Mouse (Mus musculus) embryo, embryonic 11.5 days (tissue): Measurements from ENCODE around the gene Anpep.

Experiments
- DNase-seq: peaks from one replicate; pipeline ENCODE4 v3.0.0-alpha.2; 2012; ENCODE audit warnings: low read depth, low spot score

Anpep gene

DNA sequence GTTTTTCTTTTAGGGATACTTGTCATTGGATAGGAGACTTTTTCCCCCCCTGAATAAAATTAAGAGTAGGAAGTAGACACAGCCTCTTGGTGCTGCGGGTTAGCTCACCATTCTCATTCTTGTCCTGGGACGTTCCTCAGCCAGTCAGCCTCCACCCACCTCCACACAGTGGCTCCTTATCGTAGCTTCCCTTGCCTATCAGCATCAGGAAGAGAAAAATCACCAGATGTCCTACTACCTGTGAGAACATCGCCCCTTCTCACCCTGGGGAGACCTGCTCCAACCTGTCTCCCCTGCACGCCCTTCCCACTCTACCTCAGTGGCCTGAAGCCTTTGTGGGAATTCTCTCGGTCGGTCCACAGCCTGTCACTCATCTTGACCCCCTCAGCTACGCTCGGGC is at the start of gene Anpep:
Gene Anpep (minus strand): TSS at position 249 of the 400 bp plus-strand sequence.
- DNase-seq: no peak

DNA sequence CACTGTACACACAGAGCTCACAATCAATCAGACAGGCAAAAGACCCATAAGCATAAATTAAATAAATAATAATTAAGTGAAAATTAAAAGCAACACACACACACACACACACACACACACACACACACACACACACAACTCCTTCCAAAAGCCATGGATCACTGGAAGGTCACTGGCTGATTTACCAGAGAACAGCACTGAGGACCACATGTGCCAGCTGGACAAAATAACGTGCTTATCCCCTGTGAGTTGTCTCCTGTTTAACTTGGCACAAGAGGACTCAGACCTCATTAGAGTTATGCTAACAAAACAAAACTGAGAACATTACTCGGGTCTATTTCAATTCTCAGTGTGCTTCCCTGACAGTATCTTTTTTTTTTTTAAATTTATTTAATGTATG is 46.5 kb upstream of the Anpep start:
- no peak for DNase-seq

DNA sequence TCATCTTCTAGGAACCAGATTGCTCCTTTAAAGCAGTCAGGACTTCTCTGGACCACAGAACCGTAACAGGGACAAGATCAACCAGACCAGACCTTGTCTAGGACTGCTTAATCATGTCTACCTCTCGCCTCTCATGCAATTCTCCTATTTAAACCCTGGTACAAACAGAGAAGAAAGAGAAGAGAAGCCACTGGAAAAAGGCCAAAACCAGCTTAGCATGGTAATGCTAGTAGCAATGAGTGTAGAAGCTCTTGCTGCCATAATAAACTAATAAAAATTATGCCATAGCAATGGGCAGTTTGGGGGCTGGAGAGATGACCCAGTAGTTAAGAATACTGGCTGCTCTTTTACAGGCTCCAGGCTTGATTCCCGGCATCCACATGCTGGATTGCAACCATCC is 46.1 kb upstream of the Anpep start:
- no peak for DNase-seq

DNA sequence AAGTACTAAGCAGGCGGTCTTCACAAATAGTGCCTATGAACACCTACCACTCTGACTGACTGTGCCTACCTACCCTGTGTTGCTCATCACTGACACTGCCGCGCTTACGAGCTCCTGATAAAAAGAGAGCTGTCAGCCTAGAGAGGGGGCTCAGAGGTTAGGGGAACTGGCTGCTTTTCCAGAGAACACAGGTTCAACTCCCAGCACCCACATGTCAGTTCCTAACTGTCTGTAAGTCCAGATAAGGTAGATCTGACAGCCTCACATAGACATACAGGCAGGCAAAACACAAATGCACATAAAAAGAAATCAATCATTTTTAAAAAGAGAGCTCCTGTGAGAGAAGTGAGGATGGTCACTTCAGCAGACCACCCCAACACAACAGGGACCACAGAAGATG is 44.3 kb upstream of the Anpep start:
- no peak for DNase-seq

DNA sequence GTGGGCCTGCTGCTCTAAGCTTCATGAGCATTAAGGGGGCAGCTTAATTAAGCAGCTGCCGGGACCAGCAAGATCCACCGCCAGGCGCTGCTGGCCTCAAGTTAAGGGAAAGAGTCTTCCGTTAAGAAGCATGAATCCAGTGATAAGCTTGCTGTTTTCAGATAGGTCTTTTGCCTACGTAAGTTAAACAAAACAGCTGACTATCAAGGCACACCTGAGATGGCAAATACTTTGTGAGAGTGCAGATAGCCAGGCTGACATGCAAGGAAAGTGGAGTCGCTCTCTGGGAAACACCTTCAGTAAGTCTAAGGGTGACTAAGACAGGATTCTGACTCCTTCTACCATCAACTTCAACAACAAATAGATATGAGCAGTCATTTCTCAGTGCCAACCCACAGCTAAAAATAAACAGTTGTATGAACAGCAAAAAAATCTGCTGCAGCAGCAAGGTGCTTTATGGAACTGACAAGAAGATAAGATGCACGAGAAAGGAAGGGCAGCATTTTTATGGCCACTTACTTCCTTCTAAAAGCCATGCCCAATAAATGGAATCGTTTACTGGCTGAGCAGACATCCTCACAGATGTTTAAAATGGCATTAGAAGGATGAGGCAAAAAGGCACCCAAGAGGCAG is 42.4 kb upstream of the Anpep start:
- DNase-seq: no peak

DNA sequence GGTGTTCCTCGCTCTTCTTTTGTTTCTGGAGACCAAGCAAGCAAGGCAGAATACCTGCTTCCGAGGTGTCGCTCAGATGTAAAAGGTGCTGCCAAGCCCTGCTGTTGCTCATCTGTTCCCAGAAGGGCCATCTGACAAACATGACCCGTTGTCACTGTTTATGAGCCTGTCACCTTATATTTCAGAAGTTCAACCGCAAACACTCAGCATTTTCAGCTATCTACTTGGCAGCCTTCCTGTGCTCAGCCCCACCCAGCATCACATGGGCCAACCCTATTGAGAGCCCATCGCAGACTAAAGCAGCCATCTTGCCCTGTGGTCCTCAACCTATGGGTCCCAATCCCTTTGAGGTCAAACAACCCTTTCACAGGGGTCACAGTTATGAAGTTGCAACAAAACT is 39.9 kb upstream of the Anpep start:
- DNase-seq: no peak

DNA sequence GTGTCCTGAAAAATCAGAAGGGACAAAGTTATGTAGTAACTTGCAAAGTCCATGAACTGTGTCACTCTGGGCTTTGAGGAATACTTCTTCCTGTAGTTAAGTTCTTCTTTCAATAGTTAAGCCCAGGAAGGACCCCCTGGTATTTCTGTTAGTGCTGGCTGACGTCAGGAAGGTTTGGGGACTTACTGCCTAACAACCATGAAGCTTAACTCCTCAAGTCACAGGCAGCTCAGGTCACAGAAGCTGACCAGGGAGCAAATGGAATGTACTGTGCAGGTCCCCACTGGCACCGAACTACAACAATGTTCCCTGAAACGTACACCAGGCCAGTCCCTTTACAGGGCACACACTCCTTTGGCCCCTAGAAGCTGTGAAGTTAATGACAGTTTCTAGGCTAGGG is 34.4 kb upstream of the Anpep start:
- no peak for DNase-seq

DNA sequence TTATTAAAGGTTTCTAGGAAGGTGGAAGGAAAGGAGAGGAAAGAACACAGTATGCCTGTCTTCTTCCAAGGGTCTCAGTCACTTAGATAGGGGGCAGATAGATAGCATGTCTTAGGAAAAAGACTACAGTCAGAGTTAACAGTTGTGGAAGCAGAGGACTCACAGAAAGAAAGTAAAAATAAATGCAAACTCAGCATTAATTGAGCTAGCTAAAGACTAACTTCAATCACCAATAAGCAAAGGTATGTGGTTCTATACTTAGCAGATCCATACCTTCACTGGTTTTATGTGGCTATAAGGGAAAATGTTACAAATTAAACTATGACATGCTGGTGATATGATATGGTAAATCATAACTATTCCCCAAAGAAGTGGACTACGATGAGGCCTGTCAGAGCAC is 33.9 kb upstream of the Anpep start:
- DNase-seq: no peak

DNA sequence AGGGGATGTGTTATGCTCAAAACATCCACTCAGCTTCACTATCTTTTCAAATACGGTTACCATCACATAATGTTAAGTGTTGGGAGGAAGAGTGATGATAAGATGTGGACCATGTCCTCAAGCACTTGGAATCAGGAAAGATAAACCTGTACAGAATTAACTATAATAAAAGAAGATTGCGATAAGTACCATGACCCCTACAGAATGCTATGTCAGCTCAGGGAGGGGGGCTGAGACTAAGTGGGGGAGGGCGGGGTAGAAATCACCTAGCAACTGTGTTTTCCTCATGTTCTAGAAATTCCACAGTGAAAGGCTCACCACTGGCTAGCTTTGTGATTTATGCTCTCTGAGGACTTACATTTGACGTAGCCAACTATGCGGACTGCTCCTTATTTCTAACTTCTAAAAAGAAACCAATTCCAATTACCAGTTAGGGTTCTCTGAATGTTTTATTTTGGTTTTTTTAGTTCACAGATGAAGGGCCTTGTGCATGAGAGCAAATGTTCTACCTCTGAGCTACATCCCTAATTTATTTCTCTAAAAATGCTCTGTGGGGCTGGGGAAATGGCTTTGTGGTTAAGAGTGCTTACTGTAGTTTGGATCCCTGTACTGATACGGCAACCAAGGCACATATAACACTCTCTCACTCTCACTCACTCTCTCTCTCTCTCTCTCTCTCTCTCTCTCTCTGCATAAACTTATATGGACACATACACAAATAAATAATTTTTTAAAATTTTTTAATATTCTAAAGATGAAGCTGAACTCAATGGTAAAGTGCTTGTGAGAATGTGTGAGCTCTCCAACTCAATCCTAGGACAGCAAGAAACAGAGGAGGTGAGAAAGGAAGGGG is 31.9 kb upstream of the Anpep start:
- no peak for DNase-seq

DNA sequence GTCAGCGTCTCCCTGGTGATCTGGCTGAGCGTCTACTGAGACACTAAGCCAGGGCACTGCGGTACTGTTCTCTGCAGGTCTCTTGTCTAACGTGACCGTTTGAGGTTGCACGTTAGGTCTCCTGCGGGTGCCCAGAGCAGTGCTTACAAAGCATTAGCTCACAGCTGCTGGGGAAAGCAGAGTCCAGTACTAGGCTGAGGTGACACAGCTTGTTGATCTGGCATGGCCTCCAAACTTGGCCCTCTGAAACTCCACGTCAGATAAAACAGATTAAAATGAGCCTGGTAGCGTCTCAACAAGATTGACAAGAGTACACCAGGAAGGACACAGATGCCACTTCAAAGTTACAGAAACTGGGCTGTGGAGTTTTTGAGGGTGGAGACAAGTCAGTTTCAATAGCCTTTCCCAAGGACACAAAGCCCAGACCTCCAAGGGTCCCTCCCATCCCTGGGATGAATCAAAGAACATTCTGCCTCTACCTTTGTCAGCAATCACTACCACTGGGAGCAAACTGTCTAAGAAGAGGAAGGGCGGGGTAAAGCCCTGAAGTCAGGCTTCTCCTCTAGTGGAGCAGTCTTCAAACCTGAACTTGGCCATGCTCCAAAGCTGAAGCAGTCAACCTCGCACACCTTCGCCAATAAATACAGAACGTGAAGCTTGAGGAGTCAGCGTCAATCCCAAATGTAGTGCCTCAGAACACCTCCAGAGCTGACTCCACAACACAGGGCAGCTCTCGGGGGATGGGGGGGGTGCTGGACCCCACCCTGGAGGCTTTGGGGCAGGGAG is 29.8 kb upstream of the Anpep start:
- DNase-seq: no peak

DNA sequence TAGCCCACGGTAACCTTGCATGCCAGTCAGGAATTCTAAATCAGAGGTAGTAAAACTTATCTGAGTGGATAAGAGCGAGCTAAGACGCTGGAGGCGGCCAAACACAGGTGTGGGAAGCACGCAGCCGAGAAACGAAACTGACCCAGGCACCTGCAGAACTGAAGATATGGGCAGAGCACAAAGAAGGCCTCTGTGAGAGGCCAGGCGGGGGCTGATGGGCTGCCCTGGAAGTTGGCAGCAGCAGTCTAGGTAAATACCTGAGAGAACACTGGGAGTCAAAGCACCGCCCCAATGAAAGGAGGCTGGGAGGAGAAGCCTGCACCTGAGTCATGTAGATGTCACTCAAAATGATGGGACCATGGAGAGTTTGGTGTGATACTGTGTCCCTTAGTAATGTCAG is 27.7 kb upstream of the Anpep start:
- no peak for DNase-seq

DNA sequence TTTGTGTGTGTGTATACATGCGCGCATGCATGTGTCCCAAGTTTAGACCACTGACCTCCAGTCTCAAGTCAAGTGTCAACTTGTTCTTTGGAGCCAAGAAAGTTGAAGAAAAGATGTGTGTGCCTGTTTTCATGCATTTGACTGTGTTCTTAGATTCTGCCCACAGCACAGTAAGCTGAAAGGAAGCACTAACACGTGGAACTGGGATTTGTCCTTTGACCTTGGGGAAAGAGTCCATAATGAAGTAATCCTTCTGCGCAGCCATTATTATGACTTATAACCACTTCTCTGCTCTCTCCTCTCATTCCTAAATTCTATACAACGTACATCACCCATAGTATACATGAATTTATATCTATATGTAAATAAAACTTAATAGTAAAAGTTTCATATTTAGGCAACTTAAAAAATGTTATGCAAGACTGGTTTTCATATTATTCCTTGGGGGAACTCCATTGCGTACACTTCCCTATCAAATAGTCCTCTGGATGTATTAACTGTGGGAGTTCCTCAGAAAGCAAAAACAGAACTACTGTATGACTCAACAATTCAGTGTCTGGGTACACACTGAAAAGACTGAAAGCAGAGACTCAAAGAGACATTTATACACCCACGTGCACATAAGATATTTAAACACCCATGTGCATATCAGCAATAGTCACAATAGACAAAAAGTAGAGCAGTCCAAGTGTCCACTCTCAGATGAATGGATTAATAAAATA is 22.9 kb upstream of the Anpep start:
- no peak for DNase-seq

DNA sequence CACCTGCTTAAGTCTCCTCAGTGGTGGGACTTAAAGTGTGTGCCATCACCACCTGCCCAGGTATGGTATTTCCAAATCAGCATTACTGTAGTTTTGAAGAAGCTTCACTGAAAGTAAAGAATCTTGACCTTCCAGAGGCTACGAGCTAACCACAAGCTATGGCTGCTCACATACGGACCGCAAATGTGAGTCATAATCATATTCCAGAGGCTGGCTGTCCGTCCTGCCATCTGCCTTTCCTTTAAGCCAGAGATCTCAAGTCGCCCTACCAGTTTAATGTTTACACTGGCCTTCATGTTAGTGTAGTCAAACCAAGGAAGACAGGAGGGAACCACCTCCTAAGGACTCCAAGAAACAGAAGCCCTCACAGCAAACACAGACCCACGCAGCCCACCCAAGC is 21.0 kb upstream of the Anpep start:
- no peak for DNase-seq

DNA sequence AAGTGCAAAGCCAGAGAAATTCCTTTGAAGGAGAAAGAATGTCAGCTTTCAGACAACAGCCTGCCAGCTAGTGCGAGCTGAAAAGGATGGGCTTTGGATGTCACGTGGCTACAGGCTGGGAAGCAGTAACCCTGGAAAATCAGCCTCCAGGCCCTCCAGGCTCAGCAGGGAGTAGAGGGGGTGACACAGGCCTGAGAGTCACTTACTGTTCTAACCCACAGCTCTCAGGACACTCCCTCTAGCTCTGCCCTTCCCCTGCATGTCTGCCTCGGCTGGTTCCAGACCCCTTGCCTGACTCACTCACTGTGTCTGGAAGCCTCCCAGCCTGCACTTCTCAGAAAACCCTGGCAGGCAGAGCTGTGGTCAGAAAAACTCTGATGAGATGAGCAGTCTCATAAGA is 20.1 kb upstream of the Anpep start:
- no peak for DNase-seq

DNA sequence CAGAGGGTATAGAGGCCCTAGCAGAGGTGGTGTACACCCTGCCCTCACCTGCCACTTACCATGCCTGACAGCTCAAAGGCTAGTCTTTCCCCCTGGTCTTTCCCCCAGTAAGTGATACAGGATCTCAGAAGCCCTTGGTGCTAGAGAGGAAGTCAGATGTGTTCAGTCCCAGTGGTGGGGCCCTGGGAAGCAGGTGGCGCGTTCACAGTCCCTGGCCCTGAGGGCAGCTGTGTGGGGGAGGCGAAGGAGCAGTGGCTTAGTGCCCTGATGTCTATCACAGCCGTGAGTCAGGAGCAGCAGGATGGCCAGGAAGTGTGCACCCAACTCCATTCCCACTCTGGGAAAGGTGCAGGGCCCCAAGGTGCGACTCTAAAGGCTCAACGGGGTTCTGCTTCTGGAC is 19.2 kb upstream of the Anpep start:
- DNase-seq: no peak

DNA sequence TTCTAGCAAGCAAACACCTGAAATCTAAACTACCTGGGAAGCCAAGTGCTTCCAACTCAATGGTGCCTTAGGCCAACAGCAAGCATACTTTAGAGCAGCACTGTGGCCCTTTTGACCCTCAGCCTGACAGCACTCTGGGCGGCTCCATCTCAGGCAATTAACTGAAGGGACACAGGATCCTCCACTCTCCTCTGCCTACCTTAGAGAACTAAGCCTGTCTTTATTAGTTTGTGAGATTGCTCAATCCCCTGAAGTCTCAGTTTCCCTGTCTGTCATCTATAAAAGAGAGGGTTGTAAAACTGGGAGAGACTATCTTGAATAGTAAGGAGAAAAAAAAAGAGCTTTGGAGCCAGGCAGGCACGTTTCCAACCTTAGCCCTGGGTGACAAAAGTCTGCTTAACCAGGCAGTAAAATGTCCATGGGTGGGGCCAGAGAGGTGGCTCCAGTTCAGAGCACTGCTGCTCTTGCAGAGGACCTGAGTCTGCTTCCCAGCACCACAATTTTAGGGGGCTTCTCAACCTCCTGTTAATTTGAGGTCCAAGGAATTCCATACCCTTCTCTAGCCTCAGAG is 17.7 kb upstream of the Anpep start:
- no peak for DNase-seq

DNA sequence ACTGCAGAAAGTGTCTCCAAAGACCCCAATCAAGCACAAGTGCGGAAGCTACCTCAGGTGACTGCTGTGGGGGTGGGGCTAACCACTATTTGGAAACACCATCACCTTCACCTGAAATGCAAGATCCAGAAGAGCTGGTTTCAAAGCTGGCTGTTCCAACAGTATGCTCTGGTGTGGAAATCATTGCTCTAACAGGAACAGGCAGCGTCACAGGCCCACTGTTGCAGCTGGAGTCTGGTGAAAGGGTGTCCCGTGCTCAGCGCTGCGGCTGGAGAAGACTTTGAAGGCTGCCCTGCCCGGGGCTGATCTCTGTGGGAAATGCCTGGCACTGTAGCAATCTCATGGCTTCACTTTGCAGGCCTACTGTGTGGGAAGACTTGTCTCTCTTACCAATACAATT is 12.5 kb upstream of the Anpep start:
- DNase-seq: no peak

DNA sequence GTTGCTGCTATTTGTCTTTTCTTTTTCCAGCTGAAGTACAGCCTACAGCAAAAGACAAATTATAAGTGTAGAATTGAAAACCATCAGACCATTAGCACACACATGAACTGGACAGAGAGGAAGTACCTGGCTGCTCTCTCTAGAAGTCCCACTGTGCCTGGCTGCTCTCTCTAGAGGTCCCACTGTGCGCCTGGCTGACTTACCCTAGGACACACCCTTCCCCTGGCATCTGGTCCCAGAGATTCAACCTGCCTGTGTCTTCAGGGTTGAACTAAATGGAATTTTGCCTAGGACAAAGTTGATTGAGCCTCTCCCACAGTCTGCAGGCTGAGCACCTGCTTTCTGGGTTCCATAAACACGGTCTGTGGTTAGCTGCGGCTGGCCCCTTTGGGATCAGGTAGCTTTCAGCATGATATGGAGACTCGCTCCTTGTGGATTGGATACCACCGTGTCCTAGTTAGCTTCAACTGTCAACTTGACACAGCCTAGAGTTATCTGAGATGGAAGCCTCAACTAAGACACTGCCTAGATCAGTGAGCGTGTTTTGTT is 11.0 kb upstream of the Anpep start:
- no peak for DNase-seq

DNA sequence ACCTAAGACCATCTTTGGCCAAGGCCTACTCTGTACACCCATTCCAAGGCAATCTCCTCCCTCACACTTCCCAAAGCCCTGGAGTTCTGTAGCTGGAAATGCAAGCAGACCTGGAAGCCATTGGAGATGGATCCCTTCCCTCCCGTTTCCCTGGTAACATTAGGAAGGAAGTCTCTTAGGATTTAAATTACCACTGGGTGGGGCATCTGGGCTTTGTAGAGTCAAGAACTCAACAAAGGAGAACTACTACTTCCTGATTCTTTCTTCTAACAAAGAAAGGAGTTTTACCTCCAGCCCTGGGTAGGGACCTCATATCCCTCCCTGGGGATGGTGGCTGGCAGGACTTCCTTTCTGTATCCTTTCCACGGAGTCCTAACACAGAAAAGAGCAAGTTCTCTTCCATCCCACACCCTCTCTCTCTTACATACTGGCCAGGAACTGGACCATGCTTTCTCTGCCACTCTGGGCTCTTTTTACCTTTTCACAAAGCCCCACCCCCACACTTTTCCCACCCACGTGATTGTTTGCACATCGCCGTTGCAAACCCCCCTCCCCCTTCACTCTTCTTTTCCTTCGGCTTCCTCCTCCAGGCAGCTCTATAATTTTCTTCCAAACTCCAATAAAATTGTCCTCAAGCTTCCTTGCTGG is 8.3 kb upstream of the Anpep start:
- DNase-seq: no peak

DNA sequence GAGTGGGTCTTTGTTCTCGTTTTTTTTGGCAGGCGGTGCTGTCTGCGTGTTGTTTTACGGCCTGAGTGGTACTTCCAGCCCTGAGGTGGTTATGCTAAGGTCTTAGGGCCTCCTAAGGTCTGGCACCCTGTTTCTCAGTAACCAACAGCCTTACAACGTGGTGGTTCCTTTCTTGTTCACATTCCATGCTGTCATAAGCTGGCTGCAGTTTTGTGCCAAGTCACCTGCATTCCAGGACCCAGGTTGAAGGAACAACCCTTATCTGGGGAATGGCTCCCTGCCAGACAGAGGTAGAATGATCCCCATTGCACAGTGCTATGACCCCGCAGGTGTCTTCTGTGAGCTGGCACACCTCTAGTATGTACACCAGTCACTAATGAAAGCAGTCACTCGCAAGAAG is 7.6 kb upstream of the Anpep start:
- no peak for DNase-seq

DNA sequence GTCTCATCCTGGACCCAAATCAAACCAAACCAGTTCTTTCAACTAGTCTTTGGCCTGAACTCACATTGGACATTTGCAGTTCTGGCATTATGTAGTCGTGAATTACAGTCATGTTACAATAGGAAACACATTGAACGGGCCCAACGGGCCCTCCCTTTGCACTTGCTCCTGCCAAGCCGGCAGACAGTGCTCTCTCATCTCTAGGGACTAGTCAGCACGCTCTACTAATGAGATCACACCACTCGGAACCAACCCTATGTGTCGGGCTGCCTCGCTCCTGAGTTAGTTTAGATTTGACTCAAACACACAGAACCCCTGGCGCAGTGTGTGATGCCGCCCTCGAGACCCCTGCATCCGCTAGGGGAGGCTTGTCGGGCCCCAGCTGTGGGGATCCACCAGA is 7.0 kb upstream of the Anpep start:
- DNase-seq: no peak
